Mouse (Mus musculus) liver, adult 2 months (tissue): ENCODE results near the gene Ggt5. TPM values are rescaled to one million over a fixed set of nuclear protein-coding genes. Genes with fewer than 3 reads are reported as not detected.
A peak's percentile ranks its signal among the peaks of the same experiment; 100 is the strongest.

Experiments used
- DNase-seq: peaks from one replicate; pipeline ENCODE4 v3.0.0-alpha.2; 2011; ENCODE audit warnings: low read depth, low spot score; ENCODE audit errors: extremely low read depth
- H3K27ac ChIP-seq: fragments of 200-500 bp; replicated peaks from 2 replicates; pipeline ENCODE4 v1.5.1; 2012; ENCODE audit warnings: low read depth, mild to moderate bottlenecking, control low read depth, inconsistent platforms, low read length; ENCODE audit not compliant: insufficient read depth
- H3K27me3 ChIP-seq: fragments of 200-500 bp; 2 replicates; pipeline ENCODE4 v1.6.1; 2012; ENCODE audit warnings: mild to moderate bottlenecking, moderate library complexity, low read length, inconsistent platforms; ENCODE audit not compliant: control insufficient read depth, insufficient read depth
- H3K36me3 ChIP-seq: fragments of 200-500 bp; 2 replicates; pipeline ENCODE4 v1.6.1; 2012; ENCODE audit warnings: low read length, inconsistent platforms; ENCODE audit not compliant: control insufficient read depth, insufficient read depth
- H3K4me1 ChIP-seq: fragments of 200-500 bp; 2 replicates; pipeline ENCODE4 v1.6.1; 2011; ENCODE audit warnings: low read length; ENCODE audit not compliant: control insufficient read depth, insufficient read depth
- H3K4me3 ChIP-seq: fragments of 200-500 bp; 2 replicates; pipeline ENCODE4 v1.5.1; 2011; ENCODE audit warnings: low read depth, mild to moderate bottlenecking, control low read depth, low read length, moderate library complexity; ENCODE audit not compliant: insufficient read depth
- H3K79me2 ChIP-seq: fragments of 200-500 bp; 2 replicates; pipeline ENCODE4 v1.6.1; 2012; ENCODE audit warnings: inconsistent platforms, mild to moderate bottlenecking, low read length, moderate library complexity; ENCODE audit not compliant: control insufficient read depth, insufficient read depth
- H3K9ac ChIP-seq: fragments of 200-500 bp; 2 replicates; pipeline ENCODE4 v1.6.1; 2012; ENCODE audit warnings: low read depth, mild to moderate bottlenecking, control low read depth, inconsistent platforms, low read length
- CTCF ChIP-seq: fragments of 200-500 bp; IDR thresholded peaks from 2 replicates; pipeline ENCODE4 v1.5.1; 2011; ENCODE audit warnings: low read depth, low read length, control low read depth
- POLR2A ChIP-seq: fragments of 200-500 bp; IDR thresholded peaks from 2 replicates; pipeline ENCODE4 v1.6.1; 2011; ENCODE audit warnings: low read length, control low read depth; ENCODE audit not compliant: insufficient read depth; ENCODE audit errors: extremely low read depth
- WGBS: fragments of 180-500 bp; shearing (Covaris S2); methylation state at CpG from one replicate; pipeline ENCODE4 v1.1.7; 2018; 5-methylcytosine and 5-hydroxymethylcytosine counted together
- polyA plus RNA-seq: library from polyadenylated mRNA; depleted of rRNA; stranded (reverse); fragments of >200 nt; gene quantifications from 2 replicates; pipeline ENCODE4 v1.2.3, GENCODE M21; 2012; rRNA removed
- total RNA-seq: library from RNA; depleted of rRNA; stranded (reverse); fragments of >200 nt; gene quantifications from 2 replicates; pipeline ENCODE4 v1.2.3, GENCODE M21; 2014; rRNA removed

The Ggt5 gene
- total RNA-seq (1.2 and 2.0 TPM in 2 replicates), polyA plus RNA-seq (7.0 and 10.6 TPM in 2 replicates)

GRCm38 (mm10) chr10:75589129-75589528, at the start of gene Ggt5:
Ggt5 (plus strand) TSS chr10:75589340.
- Histone ChIP-seq H3K79me2 (no peaks in the 10 kb centered on the region), H3K27me3 (no peaks in the 10 kb centered on the region), H3K27ac (peak within 1 kb of the TSS; percentile 44), H3K4me3 (peak within 1 kb of the TSS; percentile 32), H3K4me1 (no peaks in the 10 kb centered on the region), H3K9ac (peak within 1 kb of the TSS; percentile 61), H3K36me3 (no peaks in the 10 kb centered on the region)
- TF ChIP-seq POLR2A (no peak), CTCF (no peak)
- no peak for DNase-seq
- 50% methylated on average over 5 of the region's 5 CpGs for whole genome bisulfite sequencing

GRCm38 (mm10) chr10:75547901-75548300, 41.2 kb upstream of the Ggt5 start:
- DNase-seq = no peak
- WGBS = 71% methylated on average over 7 of the region's 7 CpGs
- H3K4me1 ChIP-seq = peaks cover 6% of the 10 kb centered on the region; the same call in 1 of the 2 replicates
- no peaks in the 10 kb centered on the region for H3K79me2 ChIP-seq
- H3K9ac ChIP-seq = no peak overlapping the region
- TF ChIP-seq CTCF (no peak), POLR2A (no peak)
- no peaks in the 10 kb centered on the region for H3K36me3 ChIP-seq
- no peak overlapping the region for H3K4me3 ChIP-seq
- no peak overlapping the region for H3K27ac ChIP-seq
- no peaks in the 10 kb centered on the region for H3K27me3 ChIP-seq

- Histone ChIP-seq H3K4me3 (no peak overlapping the region), H3K79me2 (no peaks in the 10 kb centered on the region), H3K4me1 (peaks cover 6% of the 10 kb centered on the region; the same call in 1 of the 2 replicates), H3K27ac (no peak overlapping the region), H3K36me3 (no peaks in the 10 kb centered on the region), H3K27me3 (no peaks in the 10 kb centered on the region), H3K9ac (no peak overlapping the region)
- no peak for TF ChIP-seq CTCF
- TF ChIP-seq POLR2A = no peak
- WGBS = 72% methylated on average over 14 of the region's 14 CpGs
- DNase-seq = no peak
Measured at GRCm38 (mm10) chr10:75548486-75548885, 40.7 kb upstream of the Ggt5 start.

GRCm38 (mm10) chr10:75549886-75550285, 39.3 kb upstream of the Ggt5 start:
- no peak overlapping the region for H3K27ac ChIP-seq
- no peaks in the 10 kb centered on the region for H3K79me2 ChIP-seq
- H3K4me1 ChIP-seq = peaks cover 6% of the 10 kb centered on the region; the same call in 1 of the 2 replicates
- no peak for TF ChIP-seq CTCF
- TF ChIP-seq POLR2A = no peak
- 17% methylated on average over 7 of the region's 7 CpGs for WGBS
- H3K4me3 ChIP-seq = no peak overlapping the region
- peak; percentile 90 for DNase-seq
- no peaks in the 10 kb centered on the region for H3K27me3 ChIP-seq
- H3K9ac ChIP-seq = no peak overlapping the region
- no peaks in the 10 kb centered on the region for H3K36me3 ChIP-seq

- Histone ChIP-seq H3K4me3 (no peak overlapping the region), H3K4me1 (peaks cover 6% of the 10 kb centered on the region; the same call in 1 of the 2 replicates), H3K36me3 (no peaks in the 10 kb centered on the region), H3K27ac (no peak overlapping the region), H3K27me3 (no peaks in the 10 kb centered on the region), H3K9ac (no peak overlapping the region), H3K79me2 (no peaks in the 10 kb centered on the region)
- no peak for TF ChIP-seq POLR2A
- DNase-seq = no peak
- 43% methylated on average over 12 of the region's 12 CpGs for WGBS
Measured at GRCm38 (mm10) chr10:75551175-75551574, 38.0 kb upstream of the Ggt5 start.

GRCm38 (mm10) chr10:75552106-75552505, 37.0 kb upstream of the Ggt5 start:
- H3K27me3 ChIP-seq = no peaks in the 10 kb centered on the region
- no peak overlapping the region for H3K4me3 ChIP-seq
- no peak overlapping the region for H3K27ac ChIP-seq
- DNase-seq = no peak
- H3K4me1 ChIP-seq = peaks cover 6% of the 10 kb centered on the region; the same call in 1 of the 2 replicates
- no peak overlapping the region for H3K9ac ChIP-seq
- TF ChIP-seq POLR2A (no peak), CTCF (no peak)
- 73% methylated on average over 2 of the region's 2 CpGs for WGBS
- H3K79me2 ChIP-seq = no peaks in the 10 kb centered on the region
- H3K36me3 ChIP-seq = no peaks in the 10 kb centered on the region
